Mouse (Mus musculus) liver, adult 2 months (tissue): Measurements from ENCODE around the gene Gm45717. TPM values are rescaled to one million over a fixed set of nuclear protein-coding genes. Genes with fewer than 3 reads are reported as not detected.
A peak's percentile ranks its signal among the peaks of the same experiment; 100 is the strongest.

ENCODE experiments used
- DNase-seq: peaks from one replicate; pipeline ENCODE4 v3.0.0-alpha.2; 2011; ENCODE audit warnings: low read depth, low spot score; ENCODE audit errors: extremely low read depth
- H3K27ac ChIP-seq: fragments of 200-500 bp; replicated peaks from 2 replicates; pipeline ENCODE4 v1.5.1; 2012; ENCODE audit warnings: low read depth, mild to moderate bottlenecking, control low read depth, inconsistent platforms, low read length; ENCODE audit not compliant: insufficient read depth
- H3K27me3 ChIP-seq: fragments of 200-500 bp; 2 replicates; pipeline ENCODE4 v1.6.1; 2012; ENCODE audit warnings: mild to moderate bottlenecking, moderate library complexity, low read length, inconsistent platforms; ENCODE audit not compliant: control insufficient read depth, insufficient read depth
- H3K36me3 ChIP-seq: fragments of 200-500 bp; 2 replicates; pipeline ENCODE4 v1.6.1; 2012; ENCODE audit warnings: low read length, inconsistent platforms; ENCODE audit not compliant: control insufficient read depth, insufficient read depth
- H3K4me1 ChIP-seq: fragments of 200-500 bp; 2 replicates; pipeline ENCODE4 v1.6.1; 2011; ENCODE audit warnings: low read length; ENCODE audit not compliant: control insufficient read depth, insufficient read depth
- H3K4me3 ChIP-seq: fragments of 200-500 bp; 2 replicates; pipeline ENCODE4 v1.5.1; 2011; ENCODE audit warnings: low read depth, mild to moderate bottlenecking, control low read depth, low read length, moderate library complexity; ENCODE audit not compliant: insufficient read depth
- H3K79me2 ChIP-seq: fragments of 200-500 bp; 2 replicates; pipeline ENCODE4 v1.6.1; 2012; ENCODE audit warnings: inconsistent platforms, mild to moderate bottlenecking, low read length, moderate library complexity; ENCODE audit not compliant: control insufficient read depth, insufficient read depth
- H3K9ac ChIP-seq: fragments of 200-500 bp; 2 replicates; pipeline ENCODE4 v1.6.1; 2012; ENCODE audit warnings: low read depth, mild to moderate bottlenecking, control low read depth, inconsistent platforms, low read length
- CTCF ChIP-seq: fragments of 200-500 bp; IDR thresholded peaks from 2 replicates; pipeline ENCODE4 v1.5.1; 2011; ENCODE audit warnings: low read depth, low read length, control low read depth
- POLR2A ChIP-seq: fragments of 200-500 bp; IDR thresholded peaks from 2 replicates; pipeline ENCODE4 v1.6.1; 2011; ENCODE audit warnings: low read length, control low read depth; ENCODE audit not compliant: insufficient read depth; ENCODE audit errors: extremely low read depth
- WGBS: fragments of 180-500 bp; shearing (Covaris S2); methylation state at CpG from one replicate; pipeline ENCODE4 v1.1.7; 2018; 5-methylcytosine and 5-hydroxymethylcytosine counted together
- polyA plus RNA-seq: library from polyadenylated mRNA; depleted of rRNA; stranded (reverse); fragments of >200 nt; gene quantifications from 2 replicates; pipeline ENCODE4 v1.2.3, GENCODE M21; 2012
- total RNA-seq: library from RNA; depleted of rRNA; stranded (reverse); fragments of >200 nt; gene quantifications from 2 replicates; pipeline ENCODE4 v1.2.3, GENCODE M21; 2014

The Gm45717 gene
- total and polyA plus RNA-seq, 2 experiments = not detected

DNA sequence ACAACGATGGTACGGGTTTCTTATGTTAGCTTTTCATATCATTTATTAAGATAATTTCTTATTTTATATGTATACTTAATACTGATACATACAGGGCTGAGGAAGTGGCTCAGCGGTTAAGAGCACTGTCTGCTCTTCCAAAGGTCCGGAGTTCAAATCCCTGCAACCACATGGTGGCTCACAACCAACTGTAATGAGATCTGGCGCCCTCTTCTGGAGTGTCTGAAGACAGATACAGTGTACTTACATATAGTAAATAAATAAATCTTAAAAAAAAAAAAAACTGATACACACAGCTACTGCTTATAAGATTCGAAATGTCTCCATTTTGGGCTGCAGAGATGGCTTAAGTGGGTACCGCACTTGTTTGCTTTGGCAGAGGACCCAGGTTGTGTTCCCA lies 48.0 kb downstream of the Gm45717 start:
- no peak for TF ChIP-seq POLR2A
- peak; percentile 25; the same call in 1 of the 2 replicates for TF ChIP-seq CTCF
- Histone ChIP-seq H3K27ac (peak overlapping the region; percentile 95), H3K4me3 (peak overlapping the region; percentile 91), H3K27me3 (no peaks in the 10 kb centered on the region), H3K4me1 (peaks cover 27% of the 10 kb centered on the region), H3K9ac (peak overlapping the region; percentile 41), H3K79me2 (peaks cover 5% of the 10 kb centered on the region; the same call in 1 of the 2 replicates), H3K36me3 (peaks cover 4% of the 10 kb centered on the region; the same call in 1 of the 2 replicates)
- 25% methylated on average over 7 of the region's 7 CpGs for WGBS
- no peak for DNase-seq

DNA sequence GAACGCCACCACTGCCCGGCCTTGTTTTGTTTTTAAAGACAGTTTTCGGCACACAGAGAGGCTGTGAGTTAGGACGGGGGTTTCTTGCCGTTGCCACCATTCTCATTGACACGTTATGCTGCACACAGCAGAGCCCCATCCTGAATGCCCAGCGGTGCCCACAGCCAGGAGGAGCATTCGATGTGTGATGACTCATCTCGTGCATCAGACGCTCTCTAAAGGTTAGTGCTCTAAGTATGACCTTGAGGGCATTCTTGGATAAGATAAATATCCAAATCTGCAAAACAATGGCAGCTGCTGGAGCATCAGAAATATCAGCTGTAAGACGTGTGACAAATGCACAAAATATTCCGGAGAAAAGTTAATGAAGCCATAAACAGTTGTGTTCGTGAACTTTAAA lies 48.6 kb downstream of the Gm45717 start:
- H3K79me2 ChIP-seq = peaks cover 5% of the 10 kb centered on the region; the same call in 1 of the 2 replicates
- no peaks in the 10 kb centered on the region for H3K27me3 ChIP-seq
- TF ChIP-seq POLR2A = 0 out of 2 replicates have a peak, but pooled peaks have one; percentile 38
- 0 out of 2 replicates have a peak, but pooled peaks have one; percentile 12 for TF ChIP-seq CTCF
- H3K4me3 ChIP-seq = peak overlapping the region; percentile 91
- H3K27ac ChIP-seq = peak overlapping the region; percentile 95
- peak; percentile 73 for DNase-seq
- H3K36me3 ChIP-seq = peaks cover 4% of the 10 kb centered on the region; the same call in 1 of the 2 replicates
- 17% methylated on average over 13 of the region's 13 CpGs for WGBS
- peak overlapping the region; percentile 98 for H3K9ac ChIP-seq
- H3K4me1 ChIP-seq = peaks cover 26% of the 10 kb centered on the region

DNA sequence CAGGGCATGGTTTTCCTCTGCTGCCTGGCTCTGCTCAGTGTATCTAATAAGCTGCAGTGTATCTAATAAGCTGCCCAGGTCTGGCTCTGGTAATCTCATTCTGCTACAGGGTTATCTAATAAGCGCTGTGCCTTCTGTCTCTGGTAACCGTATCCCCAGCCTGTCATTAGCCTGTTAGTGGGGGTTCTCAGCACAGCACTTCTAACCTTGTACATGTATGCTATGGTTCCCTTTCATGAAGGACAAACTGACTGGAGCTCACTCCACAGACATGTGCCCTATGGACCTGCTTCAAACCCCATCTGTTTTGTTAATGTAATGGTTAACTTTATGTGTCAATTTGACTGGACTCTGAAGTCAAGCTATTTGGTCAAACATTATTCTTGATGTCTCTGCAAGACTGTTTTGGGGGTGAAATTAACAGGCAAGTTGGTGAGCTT lies 50.1 kb downstream of the Gm45717 start:
- peak overlapping the region; percentile 95 for H3K27ac ChIP-seq
- H3K36me3 ChIP-seq = peaks cover 4% of the 10 kb centered on the region; the same call in 1 of the 2 replicates
- H3K4me1 ChIP-seq = peaks cover 19% of the 10 kb centered on the region
- peaks cover 5% of the 10 kb centered on the region; the same call in 1 of the 2 replicates for H3K79me2 ChIP-seq
- H3K9ac ChIP-seq = peak overlapping the region; percentile 98
- H3K4me3 ChIP-seq = peak overlapping the region; percentile 91
- no peaks in the 10 kb centered on the region for H3K27me3 ChIP-seq
- no peak for TF ChIP-seq CTCF
- no peak for TF ChIP-seq POLR2A
- peak; percentile 95 for DNase-seq
- WGBS = 26% methylated on average over 2 of the region's 2 CpGs

DNA sequence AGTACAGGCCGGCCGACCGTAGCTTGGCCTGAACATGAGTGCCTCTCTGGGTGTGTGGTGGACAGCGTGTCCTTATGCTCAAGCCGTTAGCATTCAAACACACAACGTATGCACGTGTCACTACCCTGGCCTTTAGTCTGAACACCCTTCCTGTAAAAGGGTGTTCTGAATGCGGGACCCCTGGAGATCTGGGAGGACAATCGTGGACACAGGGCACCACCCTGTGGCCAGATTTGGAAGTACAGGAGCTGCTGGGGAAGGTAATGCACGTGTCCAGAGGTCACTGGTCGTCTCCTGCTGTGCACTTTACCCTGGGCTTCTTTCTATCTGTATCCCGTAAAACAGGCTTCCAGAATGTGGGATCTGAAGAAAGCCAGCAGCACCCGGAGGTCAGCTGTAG lies 52.5 kb downstream of the Gm45717 start:
- Histone ChIP-seq H3K4me1 (peaks cover 10% of the 10 kb centered on the region), H3K9ac (no peak overlapping the region), H3K36me3 (peaks cover 2% of the 10 kb centered on the region; the same call in 1 of the 2 replicates), H3K27me3 (no peaks in the 10 kb centered on the region), H3K79me2 (peaks cover 5% of the 10 kb centered on the region; the same call in 1 of the 2 replicates), H3K27ac (peak overlapping the region; percentile 57; the same call in 1 of the 2 replicates), H3K4me3 (no peak overlapping the region)
- WGBS = 21% methylated on average over 13 of the region's 13 CpGs
- TF ChIP-seq POLR2A (no peak), CTCF (peak; percentile 81)
- peak; percentile 88 for DNase-seq

- TF ChIP-seq POLR2A = no peak
- TF ChIP-seq CTCF = no peak
- Histone ChIP-seq H3K27ac (peak overlapping the region; percentile 57), H3K4me1 (peaks cover 10% of the 10 kb centered on the region), H3K4me3 (no peak overlapping the region), H3K79me2 (peaks cover 5% of the 10 kb centered on the region; the same call in 1 of the 2 replicates), H3K36me3 (peaks cover 3% of the 10 kb centered on the region; the same call in 1 of the 2 replicates), H3K27me3 (no peaks in the 10 kb centered on the region), H3K9ac (peak overlapping the region; percentile 20; the same call in 1 of the 2 replicates)
- DNase-seq = peak; percentile 77
- WGBS = 41% methylated on average over 15 of the region's 15 CpGs
These were observed 53.5 kb downstream of the Gm45717 start for GRCm38 (mm10) chr7:140902036-140902875.
